Mouse (Mus musculus): Measurements from ENCODE around the gene Mapk8.

GRCm38 (mm10) chr14:33361546-33361945 lies 85.4 kb downstream of the Mapk8 start:
- TF ChIP-seq EP300 (IDR thresholded peaks at IDR 0.05; ENCODE audit: low read depth) (no peak), CTCF (IDR thresholded peaks at IDR 0.05; ENCODE audit: low read depth) (no peak)

Measured in liver, embryonic 14.5 days (tissue).